Mouse (Mus musculus): Measurements from ENCODE around the gene Rffl. TPM values are rescaled to one million over a fixed set of nuclear protein-coding genes. Genes with fewer than 3 reads are reported as not detected.

Rffl gene
- total RNA-seq (2017) = 20.1 and 21.5 TPM in 2 replicates

- ATAC-seq (ENCODE audit: extremely low read depth, insufficient number of reproducible peaks, low FRiP score, poor library complexity, severe bottlenecking) = peak; percentile 89
Measured at GRCm38 (mm10) chr11:82871031-82871446, at the start of gene Rffl. TSS of gene Rffl (minus strand) at chr11:82871210.

DNA sequence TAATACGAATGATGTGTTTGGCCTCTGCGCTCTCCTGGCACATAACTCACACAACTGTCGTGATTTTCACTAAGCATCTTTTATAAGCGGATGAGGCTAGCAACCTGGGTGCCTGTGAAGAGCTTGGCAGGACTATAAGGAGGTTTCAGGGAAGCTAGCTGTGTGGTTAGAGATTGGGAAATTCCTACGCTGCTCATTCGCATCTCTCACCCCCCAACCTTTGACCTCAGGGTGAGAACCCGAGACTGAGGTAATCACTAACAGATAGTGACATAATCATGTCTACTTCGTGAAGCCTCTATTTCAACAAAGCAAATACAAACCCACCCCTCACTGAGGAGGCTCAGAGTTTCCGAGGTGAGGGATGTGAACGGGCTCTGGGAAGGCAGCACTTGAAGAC lies 49.8 kb upstream of the Rffl start:
- ATAC-seq (ENCODE audit: extremely low read depth, insufficient number of reproducible peaks, low FRiP score, poor library complexity, severe bottlenecking) = no peak

DNA sequence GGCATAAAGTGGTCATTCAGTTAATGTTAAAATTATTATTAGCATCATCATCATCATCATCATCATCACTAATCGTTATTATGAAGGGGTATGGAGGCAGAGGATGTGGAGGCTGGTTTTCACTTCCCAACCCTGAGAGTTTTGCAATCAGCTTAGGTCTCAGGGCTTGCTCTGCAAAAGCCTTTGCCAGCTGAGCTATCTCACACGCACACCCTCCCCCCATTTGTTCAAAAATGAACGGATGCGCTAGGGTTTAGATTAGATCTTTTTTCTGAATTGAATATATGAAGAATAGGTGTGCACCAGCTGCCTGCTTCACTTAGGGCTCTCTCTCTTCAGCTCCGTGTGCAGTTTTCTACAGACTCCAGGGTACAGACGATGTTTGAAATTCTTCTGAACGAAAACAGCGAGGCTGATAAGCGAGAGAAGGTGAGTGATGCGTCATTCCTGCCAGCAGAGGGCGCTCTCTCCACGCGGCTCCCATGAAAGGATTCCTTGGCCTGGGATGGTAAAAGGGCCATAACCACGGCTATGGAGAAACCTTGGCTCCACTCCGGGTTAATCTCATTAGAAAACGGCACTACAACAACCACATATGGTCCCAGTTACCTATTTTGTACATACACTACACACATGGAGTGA lies 43.8 kb upstream of the Rffl start:
- peak; percentile 80 for ATAC-seq (ENCODE audit: extremely low read depth, insufficient number of reproducible peaks, low FRiP score, poor library complexity, severe bottlenecking)

GRCm38 (mm10) chr11:82910679-82911389 lies 39.8 kb upstream of the Rffl start:
- no peak for ATAC-seq (ENCODE audit: extremely low read depth, insufficient number of reproducible peaks, low FRiP score, poor library complexity, severe bottlenecking)

- no peak for ATAC-seq (ENCODE audit: extremely low read depth, insufficient number of reproducible peaks, low FRiP score, poor library complexity, severe bottlenecking)
Measured at GRCm38 (mm10) chr11:82910250-82910649, 39.2 kb upstream of the Rffl start, which contains the start of gene Unc45b. TSS of gene Unc45b (plus strand) at chr11:82910550.

DNA sequence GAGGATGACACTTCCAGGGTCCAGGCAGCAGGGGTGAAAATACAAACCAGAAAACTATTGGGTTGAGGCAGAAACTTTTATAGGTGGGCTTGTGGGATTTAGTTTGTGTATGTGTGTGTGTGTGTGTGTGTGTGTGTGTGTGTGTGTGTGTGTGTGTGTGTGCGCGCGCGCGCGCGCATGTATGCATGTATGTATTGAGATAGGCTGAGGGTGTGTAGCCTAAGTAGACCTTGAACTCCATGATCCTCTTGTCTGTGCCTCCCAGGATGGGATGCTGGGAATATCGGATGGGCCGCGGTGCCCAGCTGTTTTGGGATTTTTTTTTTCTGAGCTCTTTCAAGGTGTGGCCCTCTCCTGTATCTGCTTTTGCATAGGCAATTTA lies 37.6 kb upstream of the Rffl start:
- ATAC-seq (ENCODE audit: extremely low read depth, insufficient number of reproducible peaks, low FRiP score, poor library complexity, severe bottlenecking) = no peak

DNA sequence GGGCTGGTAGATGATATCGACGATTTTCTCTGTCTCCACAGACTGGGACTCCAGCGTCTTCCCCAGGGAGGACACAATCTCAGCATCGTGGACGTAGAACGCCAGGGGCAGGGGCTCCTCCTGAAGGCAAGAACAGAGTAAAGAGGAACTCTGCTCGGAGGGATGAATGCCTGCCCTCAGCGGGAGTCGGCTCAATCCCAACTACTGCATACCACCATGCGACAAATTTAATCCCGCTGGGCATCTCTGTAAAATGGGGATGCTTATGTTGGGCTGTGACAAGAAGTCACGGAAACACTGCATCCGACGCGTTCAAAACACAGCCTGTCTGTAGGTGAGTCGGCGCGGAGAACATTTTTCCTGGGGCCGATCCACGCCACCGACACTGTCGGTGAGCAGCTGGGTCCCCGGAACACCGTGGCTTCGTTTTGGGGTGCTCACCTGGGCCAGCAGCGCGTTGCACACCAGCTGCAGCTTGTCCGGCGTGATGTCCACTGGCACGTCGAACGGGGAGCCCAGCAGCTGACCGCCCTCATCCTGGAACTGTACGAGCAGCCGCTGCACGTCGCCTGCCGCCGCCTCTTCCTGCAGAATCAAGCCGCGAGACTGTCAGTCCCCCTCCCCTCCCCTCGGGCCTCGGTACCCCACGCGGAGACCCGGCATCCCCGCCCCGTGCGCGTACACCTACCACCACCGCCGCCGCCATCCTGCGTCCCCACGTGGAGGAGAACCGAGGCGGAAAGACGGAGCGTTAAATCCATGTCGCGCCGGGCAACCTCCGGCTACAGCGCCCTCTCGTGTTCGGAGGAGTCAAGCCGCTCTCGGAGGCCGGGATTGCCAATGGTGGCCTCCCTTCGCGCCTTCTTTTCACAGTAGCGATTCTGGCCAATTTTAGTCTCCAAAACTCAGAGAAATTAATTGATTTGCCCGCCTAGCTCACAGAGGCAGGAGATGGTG lies 36.9 kb upstream of the Rffl start, which contains the start of gene Nle1:
Gene Nle1, minus strand, starts transcription at position 761 of the 957 bp plus-strand sequence.
- ATAC-seq (ENCODE audit: extremely low read depth, insufficient number of reproducible peaks, low FRiP score, poor library complexity, severe bottlenecking) = peak; percentile 92

- ATAC-seq (ENCODE audit: extremely low read depth, insufficient number of reproducible peaks, low FRiP score, poor library complexity, severe bottlenecking) = no peak
Measured at GRCm38 (mm10) chr11:82905816-82906215, 34.8 kb upstream of the Rffl start.

GRCm38 (mm10) chr11:82904952-82905351 lies 33.9 kb upstream of the Rffl start:
- no peak for ATAC-seq (ENCODE audit: extremely low read depth, insufficient number of reproducible peaks, low FRiP score, poor library complexity, severe bottlenecking)

- no peak for ATAC-seq (ENCODE audit: extremely low read depth, insufficient number of reproducible peaks, low FRiP score, poor library complexity, severe bottlenecking)
Measured at GRCm38 (mm10) chr11:82901606-82902310, 30.7 kb upstream of the Rffl start.

- no peak for ATAC-seq (ENCODE audit: extremely low read depth, insufficient number of reproducible peaks, low FRiP score, poor library complexity, severe bottlenecking)
Measured at GRCm38 (mm10) chr11:82899720-82900119, 28.7 kb upstream of the Rffl start.

- no peak for ATAC-seq (ENCODE audit: extremely low read depth, insufficient number of reproducible peaks, low FRiP score, poor library complexity, severe bottlenecking)
Measured at GRCm38 (mm10) chr11:82897478-82897877, 26.5 kb upstream of the Rffl start.

DNA sequence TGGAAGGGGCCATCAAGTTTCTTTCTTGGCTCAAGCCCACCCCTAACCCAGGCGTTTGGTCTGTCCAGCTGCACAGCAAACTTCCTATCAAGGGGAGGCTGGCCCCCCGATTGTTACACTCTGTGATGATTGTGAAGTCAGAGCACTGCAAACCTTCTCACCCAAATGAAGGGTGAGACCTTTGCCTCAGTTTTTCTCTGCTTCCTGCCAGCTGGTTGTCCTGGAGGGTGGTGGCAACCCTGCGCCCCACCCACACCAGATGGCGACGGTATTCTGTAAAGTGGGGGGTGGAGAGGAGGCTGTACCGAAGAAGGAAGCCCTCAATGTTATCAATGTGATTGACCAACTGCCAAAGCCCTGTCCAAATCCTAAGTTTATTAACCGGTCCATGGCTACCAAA lies 20.9 kb upstream of the Rffl start, which contains the start of gene Fndc8:
Gene Fndc8, plus strand, starts transcription at position 189 of the 400 bp plus-strand sequence.
- ATAC-seq (ENCODE audit: extremely low read depth, insufficient number of reproducible peaks, low FRiP score, poor library complexity, severe bottlenecking) = no peak

DNA sequence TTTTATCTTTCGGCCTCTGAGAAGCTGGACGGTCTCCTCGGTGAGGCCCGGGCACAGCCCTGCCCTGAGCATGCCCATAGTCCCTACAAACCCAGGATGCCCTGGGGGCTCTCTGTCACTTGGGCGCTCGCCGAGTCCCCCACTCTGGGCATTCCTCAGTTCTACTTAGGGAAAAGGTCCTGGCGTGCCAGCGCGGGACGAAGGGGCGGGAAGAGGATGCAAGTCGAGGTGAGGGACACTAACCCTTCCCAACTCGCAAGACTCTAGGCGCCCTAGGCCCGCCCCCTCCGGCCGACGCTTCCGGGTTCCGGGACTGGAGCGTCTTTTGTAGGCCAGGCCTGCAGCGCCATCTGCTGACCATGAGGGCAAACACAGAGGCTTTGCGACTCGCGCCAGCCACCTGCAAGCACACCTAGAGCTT lies 19.3 kb upstream of the Rffl start, which contains the start of gene Rad51d:
Gene Rad51d, minus strand, starts transcription at position 273 of the 421 bp plus-strand sequence.
- peak; percentile 93 for ATAC-seq (ENCODE audit: extremely low read depth, insufficient number of reproducible peaks, low FRiP score, poor library complexity, severe bottlenecking)

GRCm38 (mm10) chr11:82889524-82890341 lies 18.7 kb upstream of the Rffl start:
- 0 out of 2 replicates have a peak, but pooled peaks have one; percentile 8 for ATAC-seq (ENCODE audit: extremely low read depth, insufficient number of reproducible peaks, low FRiP score, poor library complexity, severe bottlenecking)

GRCm38 (mm10) chr11:82888491-82888946 lies 17.5 kb upstream of the Rffl start:
- ATAC-seq (ENCODE audit: extremely low read depth, insufficient number of reproducible peaks, low FRiP score, poor library complexity, severe bottlenecking) = no peak

GRCm38 (mm10) chr11:82886559-82886958 lies 15.5 kb upstream of the Rffl start:
- no peak for ATAC-seq (ENCODE audit: extremely low read depth, insufficient number of reproducible peaks, low FRiP score, poor library complexity, severe bottlenecking)

GRCm38 (mm10) chr11:82883180-82883579 lies 12.2 kb upstream of the Rffl start:
- no peak for ATAC-seq (ENCODE audit: extremely low read depth, insufficient number of reproducible peaks, low FRiP score, poor library complexity, severe bottlenecking)
